Comparison of ENCODE assay signal across 24 mouse cellular contexts in genomic region chr1:88130223-88130622, GRCm38 (mm10). TPM values are rescaled to one million over a fixed set of nuclear protein-coding genes. Genes with fewer than 3 reads are reported as not detected.
DNase-seq lines count a peak whose midpoint lies in the region; ATAC-seq and TF ChIP-seq lines count a peak whose summit lies in the region.
"Not testable (repeated sequence)": the region's sequence is repeated elsewhere in the genome, so short reads cannot be mapped to it uniquely, and the experiment has no call there.
"Had no signal": no experiment of that assay in that cellular context is flagged by ENCODE, and none has a peak within 500 bp of the region (broad histone marks: within the 10 kb centered on the region; RNA-seq: fewer than 3 reads in every experiment).

No protein-coding gene starts in this region.

- peak; percentile 67 for ATAC-seq in intestine, embryonic 15.5 days
- peak; percentile 66; the same call in 1 of the 2 replicates for ATAC-seq in intestine, embryonic 16.5 days
- peak; percentile 70 for ATAC-seq in intestine, postnatal 0 days
- ATAC-seq in liver, postnatal 0 days = peak; percentile 36; the same call in 1 of the 2 replicates
- ATAC-seq in stomach, postnatal 0 days (ENCODE audit: low FRiP score, low TSS enrichment) = peak; percentile 61

- 59% methylated on average over 1 of the region's 1 CpGs for WGBS in intestine, embryonic 15.5 days
- 69% methylated on average over 1 of the region's 1 CpGs for WGBS in intestine, embryonic 16.5 days
- WGBS in intestine, postnatal 0 days = 28% methylated on average over 1 of the region's 1 CpGs
- 21% methylated on average over 1 of the region's 1 CpGs for WGBS in liver, adult 2 months
- WGBS in liver, postnatal 0 days (ENCODE audit: insufficient replicate concordance) = 61% methylated on average over 1 of the region's 1 CpGs
- 54% methylated on average over 1 of the region's 1 CpGs for WGBS in stomach, postnatal 0 days

- DNase-seq in adipocyte (ENCODE audit: low spot score) = peak; percentile 30
- DNase-seq in liver, adult 2 months (ENCODE audit: extremely low read depth, low read depth, low spot score) = peak; percentile 50
- not testable (repeated sequence) for DNase-seq in liver, postnatal 0 days
- DNase-seq in stomach, postnatal 0 days (ENCODE audit: low spot score) = peak; percentile 42

- not testable (repeated sequence) for H3K36me3 ChIP-seq in intestine, embryonic 15.5 days; intestine, embryonic 16.5 days (ENCODE audit: control insufficient read depth, insufficient read depth, low read length); intestine, postnatal 0 days (ENCODE audit: control insufficient read depth, insufficient read depth); liver, adult 2 months (ENCODE audit: control insufficient read depth, insufficient read depth, low read length); liver, postnatal 0 days (replicated peaks; ENCODE audit: insufficient read depth, low read length); stomach, postnatal 0 days (ENCODE audit: control insufficient read depth, insufficient read depth, low read length)

- H3K4me1 ChIP-seq in intestine, embryonic 15.5 days (replicated peaks) = peaks cover 10% of the 10 kb centered on the region
- peaks cover 11% of the 10 kb centered on the region; the same call in 1 of the 2 replicates for H3K4me1 ChIP-seq in intestine, embryonic 16.5 days (ENCODE audit: control insufficient read depth, insufficient read depth, low read length)
- H3K4me1 ChIP-seq in intestine, postnatal 0 days (replicated peaks; ENCODE audit: control insufficient read depth, insufficient read depth, low read length); stomach, postnatal 0 days (replicated peaks; ENCODE audit: control insufficient read depth, insufficient read depth): not testable (repeated sequence)
- H3K4me1 ChIP-seq in liver, adult 2 months (ENCODE audit: control insufficient read depth, insufficient read depth, low read length) = peaks cover 32% of the 10 kb centered on the region
- H3K4me1 ChIP-seq in liver, postnatal 0 days (ENCODE audit: insufficient read depth) = peaks cover 12% of the 10 kb centered on the region

- not testable (repeated sequence) for H3K9ac ChIP-seq in intestine, embryonic 15.5 days; intestine, embryonic 16.5 days (ENCODE audit: low read depth, low read length); intestine, postnatal 0 days (ENCODE audit: low read depth, low read length); liver, adult 2 months (ENCODE audit: low read depth, low read length); liver, postnatal 0 days (replicated peaks); stomach, postnatal 0 days (ENCODE audit: low read length)

- H3K4me2 ChIP-seq in intestine, embryonic 15.5 days (replicated peaks); intestine, embryonic 16.5 days (ENCODE audit: low read depth, low read length); intestine, postnatal 0 days (replicated peaks; ENCODE audit: low read depth); liver, postnatal 0 days (ENCODE audit: low read depth, low read length); stomach, postnatal 0 days (replicated peaks; ENCODE audit: low read depth): not testable (repeated sequence)

- H3K9me3 ChIP-seq in intestine, embryonic 15.5 days; intestine, embryonic 16.5 days (ENCODE audit: control insufficient read depth, low read length); intestine, postnatal 0 days (ENCODE audit: control insufficient read depth); liver, postnatal 0 days (ENCODE audit: low read length); stomach, postnatal 0 days (ENCODE audit: control insufficient read depth, low read length): not testable (repeated sequence)

- not testable (repeated sequence) for H3K4me3 ChIP-seq in intestine, embryonic 15.5 days (replicated peaks); intestine, embryonic 16.5 days (ENCODE audit: low read length); intestine, postnatal 0 days (ENCODE audit: low read depth, low read length); liver, adult 2 months (ENCODE audit: insufficient read depth, low read depth, low read length); liver, postnatal 0 days (ENCODE audit: low read depth, low read length); stomach, postnatal 0 days (ENCODE audit: low read depth, low read length)

- not testable (repeated sequence) for TF ChIP-seq CTCF in intestine, postnatal 0 days (IDR thresholded peaks at IDR 0.05; ENCODE audit: low read depth); liver, adult 2 months (IDR thresholded peaks at IDR 0.05; ENCODE audit: low read depth, low read length); liver, postnatal 0 days (IDR thresholded peaks at IDR 0.05; ENCODE audit: low read depth); stomach, postnatal 0 days (IDR thresholded peaks at IDR 0.05; ENCODE audit: low read depth)

- H3K27me3 ChIP-seq in intestine, embryonic 15.5 days (replicated peaks); intestine, embryonic 16.5 days (replicated peaks; ENCODE audit: control insufficient read depth, insufficient read depth, low read length); intestine, postnatal 0 days (replicated peaks; ENCODE audit: control insufficient read depth, insufficient read depth, low read length); liver, adult 2 months (ENCODE audit: control insufficient read depth, insufficient read depth, low read length); liver, postnatal 0 days (ENCODE audit: insufficient read depth, low read length); stomach, postnatal 0 days (ENCODE audit: control insufficient read depth, insufficient read depth, low read length): not testable (repeated sequence)

- TF ChIP-seq EP300 in liver, postnatal 0 days (IDR thresholded peaks at IDR 0.05; ENCODE audit: low read depth); stomach, postnatal 0 days (optimal IDR thresholded peaks at IDR 0.05): not testable (repeated sequence)

- not testable (repeated sequence) for TF ChIP-seq POLR2A in liver, adult 2 months (IDR thresholded peaks at IDR 0.05; ENCODE audit: extremely low read depth, insufficient read depth, low read length)

- peaks cover 26% of the 10 kb centered on the region for H3K79me2 ChIP-seq in liver, adult 2 months (ENCODE audit: control insufficient read depth, insufficient read depth, low read length)

- H3K27ac ChIP-seq in intestine, embryonic 15.5 days; intestine, embryonic 16.5 days (ENCODE audit: low read length); intestine, postnatal 0 days (ENCODE audit: low read depth, low read length); liver, adult 2 months (replicated peaks; ENCODE audit: insufficient read depth, low read depth, low read length); liver, postnatal 0 days (ENCODE audit: low read depth); stomach, postnatal 0 days (replicated peaks): not testable (repeated sequence)

RNA-seq across cellular contexts. Expression of gene Ugt1a6a, which starts 4.4 kb away (rescaled TPM):
- 7.9 and 10.3 TPM in 2 replicates for polyA plus RNA-seq in intestine, embryonic 15.5 days (2015; fragmentation: Nextera tagmentation; extraction: Ambion mirVana)
- polyA plus RNA-seq in intestine, embryonic 16.5 days (2015; fragmentation: Nextera tagmentation; extraction: Ambion mirVana) = 9.0 and 11.0 TPM in 2 replicates
- 5.7 and 5.8 TPM in 2 replicates for polyA plus RNA-seq in intestine, postnatal 0 days (2015; fragmentation: Nextera tagmentation; extraction: Ambion mirVana)
- total RNA-seq in liver, adult 2 months (2014; rRNA removed) = 55.4 and 90.9 TPM in 2 replicates
- polyA plus RNA-seq in liver, adult 2 months (2012; rRNA removed) = 84.4 and 106 TPM in 2 replicates
- 27.7 and 28.5 TPM in 2 replicates for polyA plus RNA-seq in liver, postnatal 0 days (2015; fragmentation: Nextera tagmentation; extraction: Ambion mirVana)
- 56.5 and 65.8 TPM in 2 replicates for polyA plus RNA-seq in stomach, postnatal 0 days (2015; fragmentation: Nextera tagmentation; extraction: Ambion mirVana)
- total RNA-seq: ES-E14, MEL had no signal
- polyA plus RNA-seq: G1E had no signal

RNA-seq across cellular contexts. Expression of gene Ugt1a6b, which starts 27.2 kb away (rescaled TPM):
- 0.29 and 0.36 TPM in 2 replicates for polyA plus RNA-seq in intestine, embryonic 15.5 days (2015; fragmentation: Nextera tagmentation; extraction: Ambion mirVana)
- polyA plus RNA-seq in intestine, embryonic 16.5 days (2015; fragmentation: Nextera tagmentation; extraction: Ambion mirVana) = 0.36 and 0.49 TPM in 2 replicates
- polyA plus RNA-seq in intestine, postnatal 0 days (2015; fragmentation: Nextera tagmentation; extraction: Ambion mirVana) = 0.35 and 0.58 TPM in 2 replicates
- total RNA-seq in liver, adult 2 months (2014; rRNA removed) = 97.1 and 102 TPM in 2 replicates
- 77.3 and 91.0 TPM in 2 replicates for polyA plus RNA-seq in liver, adult 2 months (2012; rRNA removed)
- 28.8 and 29.4 TPM in 2 replicates for polyA plus RNA-seq in liver, postnatal 0 days (2015; fragmentation: Nextera tagmentation; extraction: Ambion mirVana)
- polyA plus RNA-seq in stomach, postnatal 0 days (2015; fragmentation: Nextera tagmentation; extraction: Ambion mirVana) = 5.2 and 6.7 TPM in 2 replicates
- total RNA-seq: MEL had no signal
- polyA plus RNA-seq: activated CD4-positive, CD25-positive, alpha-beta regulatory T cell, adult 4 months; C2C12; CD4-positive, CD25-positive, alpha-beta regulatory T cell, adult 4 months; cerebellum, adult 2 months; G1E had no signal

RNA-seq across cellular contexts. Expression of gene Ugt1a7c, which starts 35.4 kb away (rescaled TPM):
- polyA plus RNA-seq in intestine, embryonic 15.5 days (2015; fragmentation: Nextera tagmentation; extraction: Ambion mirVana) = 49.1 and 49.8 TPM in 2 replicates
- polyA plus RNA-seq in intestine, embryonic 16.5 days (2015; fragmentation: Nextera tagmentation; extraction: Ambion mirVana) = 82.7 and 89.2 TPM in 2 replicates
- 57.4 and 60.9 TPM in 2 replicates for polyA plus RNA-seq in intestine, postnatal 0 days (2015; fragmentation: Nextera tagmentation; extraction: Ambion mirVana)
- 20.1 and 51.1 TPM in 2 replicates for total RNA-seq in liver, adult 2 months (2014; rRNA removed)
- polyA plus RNA-seq in liver, adult 2 months (2012; rRNA removed) = 2.0 and 3.9 TPM in 2 replicates
- 2.3 and 2.9 TPM in 2 replicates for polyA plus RNA-seq in liver, postnatal 0 days (2015; fragmentation: Nextera tagmentation; extraction: Ambion mirVana)
- polyA plus RNA-seq in stomach, postnatal 0 days (2015; fragmentation: Nextera tagmentation; extraction: Ambion mirVana) = 33.9 and 40.4 TPM in 2 replicates
- total RNA-seq: MEL had no signal
- polyA plus RNA-seq: C2C12 had no signal

RNA-seq across cellular contexts. Expression of gene Ugt1a5, which starts 35.6 kb away (rescaled TPM):
- polyA plus RNA-seq in intestine, embryonic 15.5 days (2015; fragmentation: Nextera tagmentation; extraction: Ambion mirVana) = not detected in 2 replicates
- not detected in 2 replicates for polyA plus RNA-seq in intestine, embryonic 16.5 days (2015; fragmentation: Nextera tagmentation; extraction: Ambion mirVana)
- polyA plus RNA-seq in intestine, postnatal 0 days (2015; fragmentation: Nextera tagmentation; extraction: Ambion mirVana) = not detected in 2 replicates
- total RNA-seq in liver, adult 2 months (2014; rRNA removed) = 75.8 and 159 TPM in 2 replicates
- polyA plus RNA-seq in liver, adult 2 months (2012; rRNA removed) = 41.5 and 119 TPM in 2 replicates
- polyA plus RNA-seq in liver, postnatal 0 days (2015; fragmentation: Nextera tagmentation; extraction: Ambion mirVana) = 0.08 and 0.19 TPM in 2 replicates
- not detected in 2 replicates for polyA plus RNA-seq in stomach, postnatal 0 days (2015; fragmentation: Nextera tagmentation; extraction: Ambion mirVana)
- total RNA-seq: CH12.LX, ES-E14, MEL had no signal
- polyA plus RNA-seq: activated CD4-positive, CD25-positive, alpha-beta regulatory T cell, adult 4 months; brain, embryonic 14.5 days; C2C12; CD4-positive, CD25-positive, alpha-beta regulatory T cell, adult 4 months; cerebellum, adult 2 months; G1E; Patski had no signal

RNA-seq across cellular contexts. Expression of gene Ugt1a8, which starts 42.6 kb away (rescaled TPM):
- not detected in 2 replicates for polyA plus RNA-seq in intestine, embryonic 15.5 days (2015; fragmentation: Nextera tagmentation; extraction: Ambion mirVana)
- polyA plus RNA-seq in intestine, embryonic 16.5 days (2015; fragmentation: Nextera tagmentation; extraction: Ambion mirVana) = not detected in 2 replicates
- 0.05 and 0.08 TPM in 2 replicates for polyA plus RNA-seq in intestine, postnatal 0 days (2015; fragmentation: Nextera tagmentation; extraction: Ambion mirVana)
- 4.0 and 4.6 TPM in 2 replicates for total RNA-seq in liver, adult 2 months (2014; rRNA removed)
- polyA plus RNA-seq in liver, adult 2 months (2012; rRNA removed) = 0.07 and 0.11 TPM in 2 replicates
- polyA plus RNA-seq in liver, postnatal 0 days (2015; fragmentation: Nextera tagmentation; extraction: Ambion mirVana) = not detected in 2 replicates
- polyA plus RNA-seq in stomach, postnatal 0 days (2015; fragmentation: Nextera tagmentation; extraction: Ambion mirVana) = not detected in 2 replicates
- total RNA-seq: adrenal gland, adult 18-20 months; adrenal gland, adult 2 months; adrenal gland, adult 8-10 months; adrenal gland, postnatal 14 days; adrenal gland, postnatal 25 days; adrenal gland, postnatal 36 days; adrenal gland, postnatal 4 days; CH12.LX; ES-E14; G1E; MEL had no signal
- polyA plus RNA-seq: activated CD4-positive, CD25-positive, alpha-beta regulatory T cell, adult 4 months; adrenal gland, adult 2 months; brain, embryonic 14.5 days; C2C12; CD4-positive, CD25-positive, alpha-beta regulatory T cell, adult 4 months; cerebellum, adult 2 months; G1E; Patski had no signal
